Mouse (Mus musculus): Measurements from ENCODE around the gene Ccdc50.

Gene Ccdc50

DNA sequence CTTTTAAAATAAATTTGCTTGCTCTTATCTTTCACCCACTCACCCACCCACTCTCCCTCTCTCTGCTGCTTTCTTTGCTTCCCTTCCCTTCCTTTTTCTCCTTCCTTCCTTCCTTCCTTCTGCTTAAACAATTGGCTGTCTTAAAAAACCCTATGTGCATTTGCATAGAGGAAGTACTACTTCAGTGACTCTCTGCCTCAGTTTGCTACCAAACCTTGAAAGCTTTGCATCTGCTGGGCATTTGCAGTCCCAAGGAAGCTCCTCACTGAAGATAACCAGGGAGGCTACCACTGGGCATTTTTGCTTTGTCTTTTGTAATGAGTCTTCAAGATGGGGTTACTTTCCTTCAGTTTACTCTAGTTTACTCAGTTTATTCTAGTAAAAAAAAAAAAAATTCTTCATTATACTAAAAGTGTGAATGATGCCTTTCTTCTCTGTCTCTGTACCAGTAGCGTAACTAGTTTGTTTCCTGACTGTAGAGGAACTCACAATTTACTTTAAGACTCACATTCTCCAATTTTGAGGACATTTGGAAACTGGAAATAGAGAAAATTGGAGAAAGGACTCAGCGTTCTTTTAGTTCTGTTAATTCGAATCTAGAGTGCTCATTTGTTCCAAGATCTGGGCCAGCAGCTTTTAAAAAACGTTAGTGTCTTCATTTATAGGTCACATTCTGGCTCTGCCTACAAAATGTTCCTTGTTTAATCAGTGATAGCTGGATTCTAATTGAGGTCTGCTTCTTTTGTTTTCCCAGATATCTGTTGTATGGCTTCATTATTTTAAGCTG is 6.8 kb downstream of the Ccdc50 start:
- no peak for DNase-seq (ENCODE audit: low read depth, low spot score)

DNA sequence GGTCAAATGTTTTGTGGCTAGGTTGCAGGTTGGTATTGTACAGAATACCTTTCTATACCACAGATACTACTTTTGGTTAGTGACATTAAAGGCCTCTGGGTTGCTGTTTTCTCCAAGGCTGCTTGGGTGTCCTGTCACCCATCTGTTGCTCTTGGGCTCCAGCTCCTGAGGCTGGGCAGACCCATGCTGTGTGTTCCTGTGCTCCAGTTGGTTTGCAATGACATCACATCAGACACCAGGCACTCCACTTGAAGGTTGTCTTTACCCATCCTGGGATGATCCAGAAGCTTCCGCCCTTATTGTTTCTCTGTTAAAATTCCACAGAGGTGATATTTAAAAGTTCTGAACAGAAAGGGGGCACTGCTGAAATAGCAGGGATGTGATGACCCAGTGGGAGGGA is 8.3 kb downstream of the Ccdc50 start:
- no peak for DNase-seq (ENCODE audit: low read depth, low spot score)

DNA sequence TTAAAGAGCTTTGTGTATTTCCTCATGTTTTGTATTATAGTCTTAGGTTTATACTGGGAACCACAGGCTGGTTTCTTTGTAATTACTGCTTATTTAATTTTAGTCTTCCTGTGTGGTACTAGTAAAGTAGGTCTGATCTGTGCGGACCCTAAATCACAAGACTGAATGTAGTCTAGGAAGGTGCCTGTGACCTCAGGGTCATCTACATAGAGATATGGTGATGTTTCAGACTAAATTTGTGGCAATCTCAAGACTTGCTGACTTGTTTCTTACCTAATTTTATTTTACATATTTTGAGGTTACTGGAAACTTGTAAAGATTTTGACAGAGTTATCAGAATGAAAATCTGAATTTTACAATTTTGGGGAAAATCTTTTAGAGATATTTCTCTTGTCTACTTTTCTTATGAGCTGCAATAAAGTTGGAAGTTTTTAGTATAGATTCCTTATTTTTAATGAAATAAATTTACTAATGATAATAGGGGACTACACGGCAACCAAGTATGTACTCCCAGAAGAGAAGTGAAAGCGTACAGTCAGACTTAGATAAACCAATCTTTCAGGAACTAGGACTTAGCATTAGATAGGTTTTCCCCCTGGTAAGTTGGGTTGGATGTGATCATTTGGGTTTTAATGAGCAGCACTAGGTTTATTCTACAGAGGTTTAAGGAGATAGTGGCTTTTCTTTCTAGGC is 10.5 kb downstream of the Ccdc50 start:
- no peak for DNase-seq (ENCODE audit: low read depth, low spot score)

DNA sequence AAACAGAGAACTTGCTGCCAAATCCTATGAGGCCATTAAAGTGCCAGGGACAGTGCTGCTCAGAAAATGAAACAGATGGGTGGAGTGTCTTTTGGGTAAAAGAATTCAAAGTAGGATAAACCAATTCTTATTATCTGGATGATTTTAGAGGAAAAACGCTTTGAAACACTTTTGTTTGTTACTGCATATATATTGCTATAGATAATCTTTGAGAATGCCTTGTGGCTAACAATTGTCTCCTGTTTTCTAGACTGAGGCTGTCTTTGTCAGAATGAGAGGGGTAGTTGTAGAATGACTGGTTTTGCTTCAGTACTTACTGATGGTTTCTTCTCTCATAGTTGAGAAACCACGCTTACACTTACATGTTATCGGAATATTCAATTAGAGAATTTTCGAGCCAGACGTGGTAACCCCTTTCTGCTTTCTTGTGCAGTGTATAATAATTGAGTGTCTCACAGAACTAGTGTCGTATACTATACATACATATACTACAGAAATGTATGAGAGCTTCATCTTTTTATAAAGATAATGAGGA is 11.1 kb downstream of the Ccdc50 start:
- DNase-seq (ENCODE audit: low read depth, low spot score), result no peak

DNA sequence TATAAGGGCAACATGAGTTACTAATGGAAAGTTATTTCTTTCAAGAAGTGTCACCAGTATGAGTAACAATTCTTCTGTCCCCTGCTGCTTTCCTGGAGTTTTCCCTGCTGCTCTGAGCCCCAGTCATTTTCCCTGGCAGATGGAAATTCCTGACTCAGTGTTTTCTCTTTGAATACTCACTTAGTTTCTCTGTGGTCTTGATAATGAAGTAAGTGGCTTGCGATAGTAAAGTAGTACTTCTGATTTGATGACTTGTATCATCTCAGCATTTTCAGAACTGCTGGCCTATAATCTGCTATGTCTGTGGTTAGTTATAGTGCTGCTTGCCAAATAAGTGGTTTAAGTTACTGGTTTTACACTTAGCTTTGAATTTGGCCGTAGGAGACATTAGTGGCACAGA is 12.9 kb downstream of the Ccdc50 start:
- DNase-seq (ENCODE audit: low read depth, low spot score), result no peak

DNA sequence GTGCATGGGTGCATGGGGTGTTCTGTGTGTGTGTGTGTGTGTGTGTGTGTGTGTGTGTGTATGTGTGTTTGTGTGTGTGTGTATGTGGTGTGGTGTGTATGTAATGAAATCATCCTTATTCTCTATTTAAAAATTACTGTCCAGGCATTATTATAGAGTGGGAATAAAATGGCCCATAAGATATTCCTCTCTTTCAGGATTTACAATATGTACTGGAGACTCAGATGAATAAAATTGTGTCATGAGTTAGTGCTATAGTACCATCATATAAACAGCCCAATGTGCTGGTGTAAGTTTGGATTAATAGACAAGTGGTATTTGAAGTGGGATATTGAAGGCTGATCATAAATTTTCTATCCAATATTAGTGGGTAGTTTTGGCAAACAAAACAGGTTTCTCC is 15.4 kb downstream of the Ccdc50 start:
- DNase-seq (ENCODE audit: low read depth, low spot score), result no peak

DNA sequence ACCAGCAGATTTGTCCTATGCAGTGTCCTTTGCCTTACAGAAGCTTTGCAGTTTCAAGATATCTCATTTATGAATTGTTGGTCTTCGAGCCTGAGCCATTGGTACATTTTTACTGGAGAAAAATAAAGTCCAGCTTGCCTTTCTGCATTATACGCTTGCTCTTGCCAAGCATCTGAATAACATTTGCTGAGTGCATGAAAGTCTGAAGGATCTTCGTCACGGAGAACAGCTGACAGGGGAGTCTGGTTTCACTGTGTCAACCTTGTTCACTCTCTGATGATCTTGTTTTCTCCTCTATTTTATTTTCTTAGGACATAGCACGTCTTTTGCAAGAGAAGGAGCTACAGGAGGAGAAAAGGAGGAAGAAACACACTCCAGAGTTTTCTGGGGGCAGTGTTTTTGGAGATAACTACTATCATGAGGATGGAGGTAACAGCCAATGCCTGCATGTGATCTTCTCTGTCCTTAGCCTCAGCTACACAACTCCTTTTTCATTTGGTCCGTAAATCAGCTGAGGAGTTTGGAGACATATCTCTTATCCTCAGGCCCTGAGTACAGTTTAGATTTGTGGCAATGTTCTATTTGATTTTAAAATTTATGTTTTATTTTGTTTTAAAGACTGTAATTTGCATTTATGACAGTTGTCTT is 28.4 kb downstream of the Ccdc50 start:
- DNase-seq (ENCODE audit: low read depth, low spot score), result no peak

DNA sequence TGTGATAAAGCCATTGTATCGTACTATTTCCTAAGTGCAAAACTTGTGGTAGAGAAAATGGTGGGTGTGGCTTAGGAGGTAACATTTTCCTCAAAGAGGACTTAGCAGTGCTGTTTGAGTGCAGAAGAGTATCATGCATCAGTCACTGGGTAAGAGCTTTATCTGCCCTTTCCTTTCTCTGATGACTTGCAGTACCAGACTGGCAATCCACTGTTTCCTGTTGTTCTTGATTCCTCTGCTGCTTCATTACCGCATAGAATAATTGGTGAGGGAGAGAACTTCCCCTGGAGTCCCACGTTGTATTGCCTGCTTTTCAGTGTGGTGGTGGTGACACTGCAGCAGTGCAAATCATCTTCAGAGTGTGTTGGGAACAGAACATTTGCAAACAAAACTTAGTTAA is 29.0 kb downstream of the Ccdc50 start:
- DNase-seq (ENCODE audit: low read depth, low spot score), result no peak

DNA sequence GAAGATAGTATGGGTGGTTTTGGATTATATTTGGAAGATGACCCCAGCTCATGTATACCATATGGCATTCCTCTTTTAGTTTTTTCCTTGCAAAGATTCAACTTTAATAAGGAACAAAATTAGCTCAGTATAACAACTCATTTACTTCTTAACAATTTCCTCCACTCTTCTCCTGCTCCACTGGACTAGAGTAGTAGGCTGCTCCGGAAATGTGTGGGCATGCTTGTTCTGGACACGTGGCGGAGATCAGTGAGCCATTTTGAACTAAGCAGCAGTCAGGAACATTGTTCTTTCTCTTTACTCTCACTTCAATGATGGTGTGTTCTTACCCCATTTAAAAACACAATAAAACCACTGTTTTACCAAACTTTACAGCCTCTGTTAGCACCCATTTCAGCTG is 32.3 kb downstream of the Ccdc50 start:
- peak; percentile 26 for DNase-seq (ENCODE audit: low read depth, low spot score)

DNA sequence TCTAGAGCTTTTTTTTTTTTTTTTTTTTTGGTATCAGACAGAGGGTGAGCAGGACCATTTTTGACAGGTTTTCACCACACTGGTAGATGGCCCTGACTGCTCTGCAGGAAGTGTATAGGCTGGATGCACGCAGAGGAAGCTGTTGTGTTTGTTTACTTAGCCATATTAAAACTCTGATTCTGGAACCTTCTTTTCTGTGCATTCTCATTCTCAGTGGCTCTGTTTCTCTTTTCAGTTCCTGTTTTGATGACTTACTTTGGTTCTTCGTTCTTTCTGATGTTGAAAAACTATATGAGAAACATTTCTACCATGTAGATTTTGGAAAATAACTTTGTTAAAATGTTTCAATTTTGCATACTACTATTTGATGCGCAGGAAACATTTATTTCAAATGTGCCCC is 46.4 kb downstream of the Ccdc50 start:
- DNase-seq (ENCODE audit: low read depth, low spot score), result no peak

DNA sequence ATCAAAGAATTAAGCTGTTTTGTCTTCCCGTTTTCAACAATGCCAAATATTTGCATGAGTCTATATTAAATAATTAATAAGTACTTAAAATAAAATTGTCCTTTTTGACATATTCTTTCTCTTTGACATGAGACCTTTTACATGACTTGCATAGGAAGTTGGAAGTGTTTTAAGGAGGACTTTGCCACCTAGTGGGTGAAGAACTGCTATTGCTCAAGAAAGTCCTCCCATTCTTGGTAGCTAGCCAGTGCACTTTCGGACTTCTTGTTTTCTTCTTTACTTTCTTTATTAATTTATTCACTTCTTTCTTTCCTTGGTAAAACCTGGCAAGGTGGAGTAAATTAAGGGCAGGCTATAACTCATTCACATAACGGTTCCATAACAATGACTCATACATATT is 55.3 kb downstream of the Ccdc50 start:
- peak; percentile 10 for DNase-seq (ENCODE audit: low read depth, low spot score)

DNA sequence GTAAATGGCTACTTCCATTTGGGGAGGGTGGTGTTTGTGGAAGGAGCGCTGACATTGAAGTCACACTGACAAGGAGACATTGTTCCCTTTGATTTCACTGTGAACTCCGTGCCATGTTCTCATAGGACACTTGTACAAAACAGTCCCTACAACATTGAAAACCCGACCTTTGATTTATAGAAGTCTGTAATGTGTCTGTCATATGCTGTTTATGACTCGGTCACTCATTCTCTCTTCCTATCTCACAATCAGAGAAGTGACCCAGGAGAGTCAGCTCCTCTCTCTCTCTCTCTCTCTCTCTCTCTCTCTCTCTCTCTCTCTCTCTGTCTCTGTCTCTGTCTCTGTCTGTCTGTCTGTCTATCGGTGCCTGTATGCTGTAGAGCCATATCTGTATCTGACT is 60.7 kb downstream of the Ccdc50 start:
- DNase-seq (ENCODE audit: low read depth, low spot score), result no peak

DNA sequence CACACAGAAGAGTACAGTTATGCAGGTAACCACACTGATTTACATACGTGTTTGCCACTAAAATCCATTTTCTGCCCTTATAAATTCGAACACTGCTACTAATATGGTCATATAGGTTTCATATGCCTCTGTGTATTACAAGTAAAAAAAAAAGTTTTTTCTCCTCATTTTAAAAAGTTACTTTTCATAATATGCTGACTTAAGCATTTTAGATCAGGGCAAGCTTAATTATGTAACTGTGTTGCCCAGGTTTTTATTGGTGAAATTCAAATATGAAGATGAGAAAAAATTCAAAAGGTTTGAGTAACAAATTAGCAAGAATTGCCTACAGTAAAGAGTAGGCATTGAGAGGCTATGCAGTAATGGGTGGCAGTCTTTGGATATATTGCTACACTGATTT is 62.0 kb downstream of the Ccdc50 start:
- no peak for DNase-seq (ENCODE audit: low read depth, low spot score)

DNA sequence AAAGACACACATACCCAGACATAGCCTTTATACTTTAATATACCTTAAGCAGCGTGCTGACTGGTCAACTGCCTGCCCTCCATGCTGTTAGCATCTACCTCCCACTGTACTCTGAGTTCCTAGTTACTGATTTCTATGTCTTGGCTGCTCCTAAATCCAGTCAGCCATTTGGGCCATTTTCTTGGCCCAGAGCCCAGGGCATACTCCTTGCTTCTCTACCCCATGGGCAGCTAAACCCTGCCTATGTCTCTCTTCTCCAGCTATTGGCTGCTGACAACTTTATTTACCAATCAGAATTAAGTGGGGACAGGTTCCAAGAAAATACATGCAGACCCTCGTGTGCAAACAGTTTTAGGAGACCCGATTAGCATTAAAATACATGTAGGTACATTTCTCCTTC is 64.7 kb downstream of the Ccdc50 start:
- no peak for DNase-seq (ENCODE audit: low read depth, low spot score)

DNA sequence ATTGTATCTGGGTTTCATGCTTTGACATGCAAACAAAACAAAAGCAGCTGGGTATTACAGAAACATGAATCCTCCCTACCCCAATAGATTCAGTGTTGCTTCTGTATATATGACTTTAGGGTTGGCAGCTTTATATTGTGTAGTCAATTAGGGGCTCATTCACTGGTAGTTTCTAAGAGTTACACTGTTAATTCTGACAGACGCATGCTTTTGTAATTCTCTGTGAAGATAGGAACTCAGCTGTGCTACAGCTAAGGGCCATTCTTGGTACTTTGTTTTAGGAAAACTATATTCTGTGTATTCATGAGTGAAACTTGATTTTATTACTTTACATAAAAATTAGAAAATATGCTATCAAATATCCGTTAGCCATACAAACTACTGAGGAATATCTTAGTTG is 65.2 kb downstream of the Ccdc50 start:
- no peak for DNase-seq (ENCODE audit: low read depth, low spot score)

DNA sequence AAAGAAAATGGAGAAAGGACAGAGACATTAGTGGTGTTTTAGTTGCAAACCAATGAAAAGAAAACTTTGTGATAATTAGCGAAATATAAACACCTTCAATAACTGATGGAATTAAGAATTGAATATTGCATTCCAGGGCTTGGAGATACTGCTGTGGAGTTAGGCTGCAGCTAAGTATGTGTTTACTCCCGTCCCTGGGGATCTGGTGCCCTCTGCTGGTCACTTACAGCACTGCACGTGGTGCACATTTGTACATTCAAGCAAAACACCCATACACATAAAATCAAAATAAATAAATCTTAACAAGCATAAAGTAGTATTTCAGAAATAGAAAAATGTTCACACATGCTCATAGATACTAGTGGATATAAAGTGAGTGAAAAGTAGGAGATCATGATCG is 68.6 kb downstream of the Ccdc50 start:
- DNase-seq (ENCODE audit: low read depth, low spot score), result peak; percentile 31

DNA sequence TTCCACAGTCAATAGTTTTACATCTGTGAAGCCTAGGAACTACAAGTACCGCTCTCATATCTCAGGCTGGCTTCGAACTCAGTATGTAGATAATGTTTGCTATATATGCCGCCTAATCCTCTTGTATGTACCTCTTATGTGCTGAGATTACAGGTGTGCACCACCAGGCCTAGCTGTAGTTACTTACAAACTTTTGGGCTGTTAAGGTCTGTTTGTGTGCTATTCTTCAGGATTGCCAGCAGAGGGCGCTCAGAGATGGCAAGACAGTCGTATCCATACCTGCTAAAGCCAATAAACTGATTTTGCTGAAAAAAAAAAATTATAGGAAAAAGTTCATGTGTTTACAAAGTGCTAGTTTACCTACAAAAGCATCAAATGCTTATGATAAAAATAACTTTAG is 80.1 kb downstream of the Ccdc50 start:
- peak; percentile 53 for DNase-seq (ENCODE audit: low read depth, low spot score)

DNA sequence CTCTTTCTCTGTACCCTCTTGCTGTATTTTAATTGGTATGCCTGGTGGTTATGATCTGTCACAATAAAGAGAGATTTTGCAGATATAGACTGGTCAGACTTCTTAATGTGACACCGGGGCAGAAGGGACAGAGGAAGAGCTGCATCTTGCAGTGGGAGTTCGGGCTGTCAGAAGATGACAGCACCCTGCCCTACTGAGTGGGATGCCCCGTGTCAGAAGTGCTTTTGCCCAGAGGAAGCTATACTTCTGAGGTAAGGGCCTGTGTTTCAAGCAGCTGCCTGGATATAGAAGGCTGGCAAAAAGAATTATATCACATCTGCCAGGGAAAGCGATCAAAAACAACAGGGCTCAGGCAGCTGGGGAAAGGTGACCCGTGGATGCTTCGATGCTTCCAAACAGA is 82.7 kb downstream of the Ccdc50 start:
- DNase-seq (ENCODE audit: low read depth, low spot score), result no peak

DNA sequence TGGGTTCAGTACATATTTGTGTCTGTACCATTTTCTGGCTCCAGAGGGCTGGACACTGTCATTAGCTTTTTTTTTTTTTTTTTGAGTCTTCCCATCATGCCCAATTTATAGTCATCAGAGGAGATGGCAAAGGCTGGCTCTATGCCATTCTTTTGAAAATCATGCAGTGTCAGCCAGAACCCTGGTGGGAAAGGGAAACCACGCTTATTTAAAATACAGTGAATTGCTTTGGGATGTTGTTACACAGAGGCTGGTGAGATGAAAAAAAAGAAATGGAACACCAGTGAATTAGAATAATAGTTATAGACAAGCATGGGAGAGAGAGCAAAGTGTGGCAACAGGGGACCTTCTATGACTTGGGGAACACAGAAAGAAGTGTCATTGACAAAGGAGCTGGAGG is 95.2 kb downstream of the Ccdc50 start:
- no peak for DNase-seq (ENCODE audit: low read depth, low spot score)
